Mouse (Mus musculus) heart, embryonic 13.5 days (tissue): ENCODE data around the gene Naaa. TPM values are rescaled to one million over a fixed set of nuclear protein-coding genes. Genes with fewer than 3 reads are reported as not detected.

Source experiments
- polyA plus RNA-seq: library from polyadenylated mRNA; unstranded; fragments of >200 nt; fragmentation: Nextera tagmentation; extraction: Ambion mirVana; gene quantifications from 2 replicates; pipeline ENCODE4 v1.2.1, GENCODE M21; 2015

Gene Naaa
- polyA plus RNA-seq, 1 experiment from 2014 or later: 4.5 TPM

Other genes with a start within 250 kb of the Naaa start
- 0.66 and 1.1 TPM in 2 replicates for gene Cdkl2, start 234.3 kb downstream of the Naaa start, polyA plus RNA-seq
- 132 and 153 TPM in 2 replicates for gene G3bp2, start 194.5 kb downstream of the Naaa start, polyA plus RNA-seq
- gene Uso1, start 140.2 kb downstream of the Naaa start, polyA plus RNA-seq: 30.2 and 32.1 TPM in 2 replicates
- not detected in 2 replicates for gene U90926, start 62.8 kb downstream of the Naaa start, polyA plus RNA-seq
- gene Ppef2, start 21.9 kb downstream of the Naaa start, polyA plus RNA-seq: 0.13 TPM in 1 of 2 replicates, not detected in the other
- gene Sdad1, start 32.3 kb upstream of the Naaa start, polyA plus RNA-seq: 20.9 and 23.5 TPM in 2 replicates
- 0.05 TPM in 1 of 2 replicates, not detected in the other for gene Cxcl9, start 49.9 kb upstream of the Naaa start, polyA plus RNA-seq
- gene Art3, start 53.7 kb upstream of the Naaa start, polyA plus RNA-seq: 35.4 and 36.2 TPM in 2 replicates
- 1.6 and 2.0 TPM in 2 replicates for gene Cxcl10, start 70.7 kb upstream of the Naaa start, polyA plus RNA-seq
- gene Nup54, start 157.0 kb upstream of the Naaa start, polyA plus RNA-seq: 35.8 and 39.4 TPM in 2 replicates
- 14.4 and 15.6 TPM in 2 replicates for gene Scarb2, start 228.7 kb upstream of the Naaa start, polyA plus RNA-seq